Mouse (Mus musculus): ENCODE measurements around the gene Armh1.

DNA sequence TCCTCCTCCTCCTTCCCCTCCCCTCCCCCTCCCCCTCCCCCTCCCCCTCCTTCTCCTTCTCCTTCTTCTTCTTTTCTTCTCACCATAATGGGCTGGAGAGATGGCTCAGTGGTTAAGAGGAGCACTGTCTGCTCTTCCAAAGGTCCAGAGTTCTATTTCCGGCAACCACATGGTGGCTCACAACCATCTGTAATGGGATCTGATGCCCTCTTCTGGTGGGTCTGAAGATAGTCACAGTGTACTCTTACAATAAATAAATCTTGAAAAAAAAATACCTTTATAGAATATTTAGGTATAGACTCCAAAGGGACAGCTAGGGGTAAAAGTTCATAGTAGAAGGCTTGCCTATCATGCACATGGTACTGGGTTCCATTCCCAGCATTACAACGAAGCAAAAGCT lies 9.3 kb upstream of the Armh1 start:
- TF ChIP-seq GATA1 (IDR thresholded peaks at IDR 0.05; ENCODE audit: borderline replicate concordance, low read length) (no peak), FLI1 (IDR thresholded peaks at IDR 0.05; ENCODE audit: low read length) (no peak)

Data from megakaryocyte, embryonic 14.5 days (primary cell).